Mouse (Mus musculus): ENCODE results near the gene Prkaa1. TPM values are rescaled to one million over a fixed set of nuclear protein-coding genes. Genes with fewer than 3 reads are reported as not detected.
"Not testable (repeated sequence)": the region's sequence is repeated elsewhere in the genome, so short reads cannot be mapped to it uniquely, and the experiment has no call there.

The Prkaa1 gene
- polyA plus RNA-seq, 1 experiment from 2014 or later = 16.1 TPM

DNA sequence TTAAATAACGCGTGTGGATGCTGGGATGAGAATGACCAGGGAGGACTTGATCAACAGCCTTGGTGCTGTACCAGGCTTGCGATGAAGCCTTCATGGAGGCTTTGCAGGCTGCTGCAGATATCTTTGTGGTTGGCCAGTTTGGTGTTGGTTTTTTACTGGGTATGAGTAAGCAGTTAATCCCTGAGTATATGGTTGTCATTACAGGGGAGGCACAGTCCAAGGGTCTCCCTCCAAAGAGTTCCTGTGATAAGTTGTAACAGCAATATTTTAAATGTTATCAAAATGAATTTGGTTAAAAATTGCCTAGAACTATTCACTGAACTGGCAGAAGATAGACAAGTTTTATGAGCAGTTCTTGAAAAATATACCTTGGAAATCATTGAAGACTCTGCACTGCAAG, 65.5 kb downstream of the Prkaa1 start:
- H3K4me3 ChIP-seq (replicated peaks) = no peak overlapping the region
- H3K36me3 ChIP-seq = peaks cover 4% of the 10 kb centered on the region; the same call in 1 of the 2 replicates
- no peak overlapping the region for H3K9ac ChIP-seq (replicated peaks)
- H3K4me1 ChIP-seq (replicated peaks) = no peaks in the 10 kb centered on the region
- no peak overlapping the region for H3K27ac ChIP-seq
- 91% methylated on average over 3 of the region's 3 CpGs for WGBS
- ATAC-seq (ENCODE audit: insufficient number of reproducible peaks, insufficient read depth, low FRiP score, low TSS enrichment, low read depth) = no peak
- H3K4me2 ChIP-seq = no peak overlapping the region
- no peaks in the 10 kb centered on the region for H3K27me3 ChIP-seq
- H3K9me3 ChIP-seq = no peaks in the 10 kb centered on the region

DNA sequence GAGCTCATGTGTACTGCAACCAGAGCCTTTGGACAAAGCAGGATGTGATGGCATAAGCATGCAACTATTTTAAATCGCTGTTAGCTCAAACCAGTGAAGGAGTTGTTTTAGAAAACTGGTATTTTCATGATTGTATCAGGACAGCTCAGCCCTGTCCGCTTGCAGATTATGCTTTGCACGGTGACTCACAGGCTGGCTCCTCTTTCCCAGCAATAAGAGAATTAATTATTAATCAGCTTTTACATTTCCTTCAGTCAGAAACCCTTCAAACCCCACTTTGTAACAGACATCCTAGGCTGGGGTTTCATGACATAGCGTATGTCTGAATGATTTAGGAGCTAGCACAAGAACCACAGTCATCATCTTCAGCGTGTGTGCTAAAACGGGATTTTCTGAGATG, 76.8 kb downstream of the Prkaa1 start:
- no peaks in the 10 kb centered on the region for H3K9me3 ChIP-seq
- ATAC-seq (ENCODE audit: insufficient number of reproducible peaks, insufficient read depth, low FRiP score, low TSS enrichment, low read depth) = no peak
- no peak overlapping the region for H3K4me2 ChIP-seq
- no peak overlapping the region for H3K27ac ChIP-seq
- H3K9ac ChIP-seq (replicated peaks) = no peak overlapping the region
- H3K36me3 ChIP-seq = peaks cover 10% of the 10 kb centered on the region; the same call in 1 of the 2 replicates
- H3K27me3 ChIP-seq = no peaks in the 10 kb centered on the region
- H3K4me3 ChIP-seq (replicated peaks) = no peak overlapping the region
- WGBS = 94% methylated on average over 6 of the region's 6 CpGs
- no peaks in the 10 kb centered on the region for H3K4me1 ChIP-seq (replicated peaks)

DNA sequence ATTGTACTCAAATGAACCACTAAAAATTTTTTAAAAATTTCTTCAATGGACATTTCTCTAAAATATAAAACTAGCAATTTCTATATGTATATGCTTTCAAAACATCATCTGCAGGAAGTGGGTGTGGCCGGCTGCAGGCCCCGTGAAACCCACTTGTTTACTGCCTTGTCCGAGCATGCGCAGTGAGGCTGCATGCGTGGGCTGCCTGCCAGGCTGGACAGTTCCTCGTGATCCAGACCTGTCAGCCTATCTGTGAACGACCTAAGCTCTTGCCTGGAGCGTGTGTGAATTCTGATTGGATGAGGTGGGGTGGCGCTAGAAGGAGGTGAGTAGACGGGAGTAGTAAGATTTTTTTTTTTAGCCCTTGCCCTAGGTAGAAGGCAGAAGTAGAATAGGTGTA, 87.1 kb downstream of the Prkaa1 start:
- WGBS = 83% methylated on average over 10 of the region's 10 CpGs
- not testable (repeated sequence) for H3K27ac ChIP-seq; H3K36me3 ChIP-seq; H3K27me3 ChIP-seq; H3K9me3 ChIP-seq; H3K4me3 ChIP-seq (replicated peaks); H3K4me1 ChIP-seq (replicated peaks); H3K4me2 ChIP-seq; H3K9ac ChIP-seq (replicated peaks); ATAC-seq (ENCODE audit: insufficient number of reproducible peaks, insufficient read depth, low FRiP score, low TSS enrichment, low read depth)

Other genes with a start within 250 kb of the Prkaa1 start
- gene Mroh2b, start 245.1 kb upstream of the Prkaa1 start, polyA plus RNA-seq (2016; fragmentation: Nextera tagmentation; extraction: Ambion mirVana) = not detected in 2 replicates
- gene C7, start 80.1 kb upstream of the Prkaa1 start, polyA plus RNA-seq (2016; fragmentation: Nextera tagmentation; extraction: Ambion mirVana) = not detected in 2 replicates
- gene Card6, start 35.3 kb upstream of the Prkaa1 start, polyA plus RNA-seq (2016; fragmentation: Nextera tagmentation; extraction: Ambion mirVana) = 0.70 and 0.73 TPM in 2 replicates
- gene Rpl37, start 27.2 kb upstream of the Prkaa1 start, polyA plus RNA-seq (2016; fragmentation: Nextera tagmentation; extraction: Ambion mirVana) = 582 and 603 TPM in 2 replicates
- gene Ttc33, start 41.7 kb downstream of the Prkaa1 start, polyA plus RNA-seq (2016; fragmentation: Nextera tagmentation; extraction: Ambion mirVana) = 38.1 and 40.9 TPM in 2 replicates
- gene Ptger4, start 100.3 kb downstream of the Prkaa1 start, polyA plus RNA-seq (2016; fragmentation: Nextera tagmentation; extraction: Ambion mirVana) = 1.8 and 2.3 TPM in 2 replicates

Measured in limb, embryonic 12.5 days (tissue).